Mouse (Mus musculus) heart, postnatal 0 days (tissue): ENCODE measurements at regions not wholly inside any gene's neighbourhood (a gene's known extent, or its start where the extent isn't known, plus 50 kb on each side); places are given as distances from the start of the nearest gene placed in this dataset.

Experiments used
- ATAC-seq: fragments of 200-750 bp; cut with Nextera tagmentation; 2 replicates; pipeline ENCODE4 v1.8.0; 2017; ENCODE audit warnings: low read depth, moderate number of reproducible peaks, moderate library complexity; ENCODE audit not compliant: insufficient read depth
- DNase-seq: peaks from one replicate; pipeline ENCODE4 v3.0.0-alpha.2; 2016; ENCODE audit warnings: low spot score
- H3K27ac ChIP-seq: fragments of 300-500 bp; sonication (generic); 2 replicates; pipeline ENCODE4 v1.5.1; 2014; ENCODE audit warnings: low read depth, mild to moderate bottlenecking
- H3K27me3 ChIP-seq: fragments of 300-500 bp; sonication (generic); 2 replicates; pipeline ENCODE4 v1.6.1; 2014; ENCODE audit warnings: low read length, mixed read lengths; ENCODE audit not compliant: control insufficient read depth, insufficient read depth
- H3K36me3 ChIP-seq: fragments of 300-500 bp; sonication (generic); replicated peaks from 2 replicates; pipeline ENCODE4 v1.6.1; 2014; ENCODE audit warnings: low read length, mixed read lengths; ENCODE audit not compliant: control insufficient read depth, insufficient read depth
- H3K4me1 ChIP-seq: fragments of 300-500 bp; sonication (generic); 2 replicates; pipeline ENCODE4 v1.6.1; 2014; ENCODE audit warnings: antibody characterized with exemption; ENCODE audit not compliant: control insufficient read depth, insufficient read depth
- H3K4me2 ChIP-seq: fragments of 300-500 bp; sonication (generic); 2 replicates; pipeline ENCODE4 v1.6.1; 2014; ENCODE audit warnings: low read depth, mild to moderate bottlenecking, low read length, moderate library complexity
- H3K4me3 ChIP-seq: fragments of 300-500 bp; sonication (generic); 2 replicates; pipeline ENCODE4 v1.5.1; 2014; ENCODE audit warnings: low read depth, low read length
- H3K9ac ChIP-seq: fragments of 300-500 bp; sonication (generic); replicated peaks from 2 replicates; pipeline ENCODE4 v1.6.1; 2014; ENCODE audit warnings: low read depth, low read length, mixed read lengths
- H3K9me3 ChIP-seq: fragments of 300-500 bp; sonication (generic); replicated peaks from 2 replicates; pipeline ENCODE4 v1.6.1; 2016; ENCODE audit warnings: low read length; ENCODE audit not compliant: control insufficient read depth
- CTCF ChIP-seq: IDR thresholded peaks from 2 replicates; pipeline ENCODE4 v1.5.1; 2016; ENCODE audit warnings: antibody characterized with exemption, control low read depth, low read depth
- EP300 ChIP-seq: IDR thresholded peaks from 2 replicates; pipeline ENCODE4 v1.6.1; 2016; ENCODE audit warnings: antibody characterized with exemption, low read depth
- WGBS: fragments of 180-500 bp; shearing (Covaris S2); extraction: QIAGEN DNeasy Blood & Tissue Kit; methylation state at CpG from one replicate; pipeline ENCODE4 v1.1.7; 2014; 5-methylcytosine and 5-hydroxymethylcytosine counted together

- no peaks in the 10 kb centered on the region for H3K4me1 ChIP-seq
- TF ChIP-seq EP300 = no peak
- TF ChIP-seq CTCF = no peak
Observed at GRCm38 (mm10) chr12:5443730-5444129, 68.2 kb upstream of the Klhl29 start.

GRCm38 (mm10) chr12:5443091-5443531 is 67.6 kb upstream of the Klhl29 start:
- DNase-seq (no peak), ATAC-seq (no peak)
- Histone ChIP-seq H3K9ac (no peak overlapping the region), H3K27me3 (no peaks in the 10 kb centered on the region), H3K4me3 (no peak overlapping the region), H3K36me3 (no peaks in the 10 kb centered on the region), H3K9me3 (no peaks in the 10 kb centered on the region), H3K4me1 (no peaks in the 10 kb centered on the region), H3K27ac (no peak overlapping the region), H3K4me2 (no peak overlapping the region)
- 70% methylated on average over 7 of the region's 7 CpGs for whole genome bisulfite sequencing
- no peak for TF ChIP-seq CTCF
- no peak for TF ChIP-seq EP300

More at GRCm38 (mm10) chr12:5443730-5444129, 68.2 kb upstream of the Klhl29 start:
- H3K4me3 ChIP-seq = no peak overlapping the region
- H3K27me3 ChIP-seq = no peaks in the 10 kb centered on the region
- no peak overlapping the region for H3K27ac ChIP-seq
- no peak for ATAC-seq
- H3K9ac ChIP-seq = no peak overlapping the region
- no peak for DNase-seq
- H3K9me3 ChIP-seq = no peaks in the 10 kb centered on the region
- H3K4me2 ChIP-seq = no peak overlapping the region
- 60% methylated on average over 2 of the region's 2 CpGs for WGBS
- H3K36me3 ChIP-seq = no peaks in the 10 kb centered on the region

GRCm38 (mm10) chr12:5442679-5443078 is 67.2 kb upstream of the Klhl29 start:
- TF ChIP-seq EP300 = no peak
- TF ChIP-seq CTCF = no peak
- H3K9ac ChIP-seq = no peak overlapping the region
- no peak overlapping the region for H3K27ac ChIP-seq
- no peaks in the 10 kb centered on the region for H3K27me3 ChIP-seq
- no peak overlapping the region for H3K4me2 ChIP-seq
- no peak for ATAC-seq
- no peaks in the 10 kb centered on the region for H3K4me1 ChIP-seq
- no peaks in the 10 kb centered on the region for H3K36me3 ChIP-seq
- H3K9me3 ChIP-seq = no peaks in the 10 kb centered on the region
- DNase-seq = no peak
- 83% methylated on average over 5 of the region's 5 CpGs for WGBS
- no peak overlapping the region for H3K4me3 ChIP-seq

- Histone ChIP-seq H3K4me3 (no peak overlapping the region), H3K27me3 (no peaks in the 10 kb centered on the region), H3K27ac (no peak overlapping the region), H3K9me3 (no peaks in the 10 kb centered on the region), H3K4me1 (no peaks in the 10 kb centered on the region), H3K36me3 (no peaks in the 10 kb centered on the region), H3K4me2 (no peak overlapping the region), H3K9ac (no peak overlapping the region)
- TF ChIP-seq EP300 = no peak
- TF ChIP-seq CTCF = no peak
- 71% methylated on average over 3 of the region's 3 CpGs for WGBS
- DNase-seq (no peak), ATAC-seq (no peak)
Observed at GRCm38 (mm10) chr12:5440482-5440881, 65.0 kb upstream of the Klhl29 start.

- no peaks in the 10 kb centered on the region for H3K36me3 ChIP-seq
- H3K9me3 ChIP-seq = no peaks in the 10 kb centered on the region
- H3K4me3 ChIP-seq = no peak overlapping the region
- no peaks in the 10 kb centered on the region for H3K4me1 ChIP-seq
- DNase-seq (no peak), ATAC-seq (no peak)
- 86% methylated on average over 3 of the region's 3 CpGs for WGBS
- no peak overlapping the region for H3K9ac ChIP-seq
- H3K27ac ChIP-seq = no peak overlapping the region
- TF ChIP-seq EP300 (no peak), CTCF (no peak)
- H3K27me3 ChIP-seq = no peaks in the 10 kb centered on the region
- no peak overlapping the region for H3K4me2 ChIP-seq
Observed at GRCm38 (mm10) chr12:5435876-5436275, 60.4 kb upstream of the Klhl29 start.

GRCm38 (mm10) chr12:5434060-5434459 is 58.6 kb upstream of the Klhl29 start:
- no peak overlapping the region for H3K4me2 ChIP-seq
- no peak for ATAC-seq
- H3K4me1 ChIP-seq = no peaks in the 10 kb centered on the region
- TF ChIP-seq CTCF (no peak), EP300 (no peak)
- H3K36me3 ChIP-seq = no peaks in the 10 kb centered on the region
- WGBS = 36% methylated on average over 6 of the region's 6 CpGs
- H3K27ac ChIP-seq = no peak overlapping the region
- no peak overlapping the region for H3K4me3 ChIP-seq
- no peaks in the 10 kb centered on the region for H3K27me3 ChIP-seq
- DNase-seq = no peak
- no peaks in the 10 kb centered on the region for H3K9me3 ChIP-seq
- no peak overlapping the region for H3K9ac ChIP-seq
